Mouse (Mus musculus) C2C12 (cell line): Measurements from ENCODE around the gene Pitpna. TPM values are rescaled to one million over a fixed set of nuclear protein-coding genes. Genes with fewer than 3 reads are reported as not detected.
A peak's percentile ranks its signal among the peaks of the same experiment; 100 is the strongest.

Source experiments
- H3K27me3 ChIP-seq: one replicate; pipeline ENCODE4 v1.6.1; 2011; ENCODE audit not compliant: control insufficient read depth, insufficient read depth, insufficient read length
- H3K36me3 ChIP-seq: one replicate; pipeline ENCODE4 v1.6.1; 2011; ENCODE audit not compliant: control insufficient read depth, insufficient read depth
- H3K4me3 ChIP-seq: one replicate; pipeline ENCODE4 v1.5.1; 2011; ENCODE audit warnings: mild to moderate bottlenecking, control low read depth; ENCODE audit not compliant: poor library complexity, insufficient read depth, severe bottlenecking
- H3K79me2 ChIP-seq: one replicate; pipeline ENCODE4 v1.6.1; 2011; ENCODE audit not compliant: control insufficient read depth, insufficient read depth
- H3K79me3 ChIP-seq: one replicate; pipeline ENCODE4 v1.6.1; 2011; ENCODE audit warnings: low read depth, control low read depth
- H3ac ChIP-seq: one replicate; pipeline ENCODE3; 2011; ENCODE audit warnings: low read depth; ENCODE audit not compliant: control insufficient read depth, insufficient read length
- CEBPB ChIP-seq: IDR thresholded peaks from one replicate; pipeline ENCODE4 v1.6.1; 2011; ENCODE audit warnings: low read depth, mild to moderate bottlenecking, control low read depth, moderate library complexity
- CTCF ChIP-seq: IDR thresholded peaks from one replicate; pipeline ENCODE4 v1.5.1; 2011; ENCODE audit not compliant: control insufficient read depth, insufficient read depth, insufficient read length
- FOSL1 ChIP-seq: IDR thresholded peaks from one replicate; pipeline ENCODE4 v1.8.0; 2011; ENCODE audit warnings: mild to moderate bottlenecking, low read length; ENCODE audit not compliant: poor library complexity, insufficient read depth, severe bottlenecking
- MAX ChIP-seq: IDR thresholded peaks from one replicate; pipeline ENCODE4 v1.6.1; 2011; ENCODE audit warnings: mild to moderate bottlenecking, control low read depth
- MYOD1 ChIP-seq: IDR thresholded peaks from one replicate; pipeline ENCODE4 v1.6.1; 2011; ENCODE audit warnings: low read depth; ENCODE audit not compliant: control insufficient read depth, insufficient read length
- MYOG ChIP-seq: IDR thresholded peaks from one replicate; pipeline ENCODE4 v1.6.1; 2011; ENCODE audit not compliant: control insufficient read depth, insufficient read length; ENCODE audit errors: extremely low read depth
- USF1 ChIP-seq: IDR thresholded peaks from one replicate; pipeline ENCODE4 v1.6.1; 2011; ENCODE audit warnings: low read depth, mild to moderate bottlenecking, control low read depth, moderate library complexity
- microRNA-seq: library from miRNA; unstranded; fragments of <30 nt; microRNA quantifications from one replicate; pipeline ENCODE4, GENCODE M21; 2019; ENCODE audit warnings: borderline microRNAs expressed
- polyA plus RNA-seq: library from polyadenylated mRNA; unstranded; fragments of >200 nt; fragmentation: generic; extraction: Trizol; gene quantifications from one replicate; pipeline ENCODE4 v1.2.1, GENCODE M21; 2012; ENCODE audit warnings: missing spikeins

Pitpna gene
- polyA plus RNA-seq, 1 experiment, result 118 TPM

GRCm38 (mm10) chr11:75674875-75675274 is 87.0 kb downstream of the Pitpna start:
- no peak overlapping the region for H3K4me3 ChIP-seq
- peaks cover 4% of the 10 kb centered on the region for H3K79me3 ChIP-seq
- H3K27me3 ChIP-seq, result no peaks in the 10 kb centered on the region
- H3K36me3 ChIP-seq, result peaks cover 43% of the 10 kb centered on the region
- no peak overlapping the region for H3ac ChIP-seq
- peaks cover 8% of the 10 kb centered on the region for H3K79me2 ChIP-seq
- TF ChIP-seq FOSL1 (no peak), MYOD1 (no peak), MYOG (no peak), CTCF (no peak), CEBPB (no peak), MAX (no peak), USF1 (no peak)

- Histone ChIP-seq H3K27me3 (no peaks in the 10 kb centered on the region), H3ac (no peak overlapping the region), H3K36me3 (peaks cover 31% of the 10 kb centered on the region), H3K79me3 (peaks cover 36% of the 10 kb centered on the region), H3K4me3 (peak overlapping the region; percentile 97), H3K79me2 (peaks cover 40% of the 10 kb centered on the region)
- TF ChIP-seq FOSL1, result peak; percentile 88
- TF ChIP-seq CEBPB, result no peak
Observed at GRCm38 (mm10) chr11:75677881-75678746, 90.2 kb downstream of the Pitpna start.

Small RNA genes within 50 kb of the gene (microRNA-seq; reads per million reads assigned to microRNA genes)
- not detected for gene Mir3971

Other genes starting within 250 kb of the Pitpna start
- gene Rpa1, start 239.8 kb upstream of the Pitpna start, polyA plus RNA-seq, result 164 TPM
- gene Smyd4, start 239.7 kb upstream of the Pitpna start, polyA plus RNA-seq, result 14.7 TPM
- 1,152 TPM for gene Serpinf1, start 165.4 kb upstream of the Pitpna start, polyA plus RNA-seq
- gene Serpinf2, start 148.5 kb upstream of the Pitpna start, polyA plus RNA-seq, result 0.07 TPM
- 21.6 TPM for gene Wdr81, start 133.4 kb upstream of the Pitpna start, polyA plus RNA-seq
- gene Tlcd2, start 126.4 kb upstream of the Pitpna start, polyA plus RNA-seq, result 1.5 TPM
- 104 TPM for gene Prpf8, start 101.3 kb upstream of the Pitpna start, polyA plus RNA-seq
- gene Rilp, start 78.0 kb upstream of the Pitpna start, polyA plus RNA-seq, result 3.2 TPM
- gene Scarf1, start 74.6 kb upstream of the Pitpna start, polyA plus RNA-seq, result 0.11 TPM
- 2.2 TPM for gene Slc43a2, start 56.4 kb upstream of the Pitpna start, polyA plus RNA-seq
- 8.9 TPM for gene Inpp5k, start 42.9 kb downstream of the Pitpna start, polyA plus RNA-seq
- 166 TPM for gene Myo1c, start 62.4 kb downstream of the Pitpna start, polyA plus RNA-seq
- 39.3 TPM for gene Crk, start 91.2 kb downstream of the Pitpna start, polyA plus RNA-seq
- gene Ywhae, start 144.8 kb downstream of the Pitpna start, polyA plus RNA-seq, result 528 TPM
- 0.04 TPM for gene Doc2b, start 208.0 kb downstream of the Pitpna start, polyA plus RNA-seq